Mouse (Mus musculus) ES-E14 (cell line): ENCODE results near the gene Gpx5.

ENCODE experiments used
- HCFC1 ChIP-seq: IDR thresholded peaks from 2 replicates; pipeline ENCODE4 v1.6.1; 2012; ENCODE audit warnings: low read length, inconsistent platforms, borderline replicate concordance; ENCODE audit not compliant: insufficient read depth
- MAFK ChIP-seq: IDR thresholded peaks from 2 replicates; pipeline ENCODE4 v1.6.1; 2014; ENCODE audit warnings: mild to moderate bottlenecking, low read depth, low read length, inconsistent platforms; ENCODE audit not compliant: insufficient read depth
- ZC3H11A ChIP-seq: IDR thresholded peaks from 2 replicates; pipeline ENCODE4 v1.6.1; 2012; ENCODE audit warnings: low read depth, mild to moderate bottlenecking, inconsistent platforms, low read length, borderline replicate concordance
- ZNF384 ChIP-seq: IDR thresholded peaks from 2 replicates; pipeline ENCODE4 v1.6.1; 2012; ENCODE audit warnings: low read depth, low read length, inconsistent platforms

DNA sequence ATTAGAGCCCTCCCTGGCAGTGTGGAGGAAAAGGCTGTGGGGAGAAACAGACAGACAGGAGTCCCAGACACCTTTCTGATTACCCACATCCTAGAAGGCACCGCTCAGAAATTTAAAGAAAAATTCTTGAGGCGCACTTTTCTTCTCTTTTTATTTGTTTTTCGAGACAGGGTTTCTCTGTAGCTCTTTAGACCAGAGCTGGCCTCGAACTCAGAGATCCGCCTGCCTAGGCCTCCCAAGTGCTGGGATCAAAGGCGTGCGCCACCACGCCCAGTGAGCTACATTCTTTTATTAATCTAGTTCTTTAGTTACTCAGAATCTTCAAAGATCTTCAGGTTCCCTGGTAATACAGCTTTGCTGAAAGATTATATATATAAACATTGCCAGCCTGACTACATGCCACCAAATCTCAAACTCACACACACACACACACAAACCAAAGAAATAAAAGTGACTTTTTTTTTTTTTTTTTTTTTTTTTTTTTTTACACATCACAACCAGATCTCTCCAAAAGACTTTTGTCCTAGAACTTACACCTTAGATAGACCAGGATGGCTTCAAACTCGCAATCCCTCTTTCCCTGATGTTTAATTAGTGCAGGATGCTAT is 42.4 kb downstream of the Gpx5 start:
- no peak for TF ChIP-seq MAFK
- TF ChIP-seq ZNF384 = peak; percentile 84
- TF ChIP-seq ZC3H11A = no peak
- TF ChIP-seq HCFC1 = no peak
